Mouse (Mus musculus): Measurements from ENCODE around the gene Ganab.

Gene Ganab

DNA sequence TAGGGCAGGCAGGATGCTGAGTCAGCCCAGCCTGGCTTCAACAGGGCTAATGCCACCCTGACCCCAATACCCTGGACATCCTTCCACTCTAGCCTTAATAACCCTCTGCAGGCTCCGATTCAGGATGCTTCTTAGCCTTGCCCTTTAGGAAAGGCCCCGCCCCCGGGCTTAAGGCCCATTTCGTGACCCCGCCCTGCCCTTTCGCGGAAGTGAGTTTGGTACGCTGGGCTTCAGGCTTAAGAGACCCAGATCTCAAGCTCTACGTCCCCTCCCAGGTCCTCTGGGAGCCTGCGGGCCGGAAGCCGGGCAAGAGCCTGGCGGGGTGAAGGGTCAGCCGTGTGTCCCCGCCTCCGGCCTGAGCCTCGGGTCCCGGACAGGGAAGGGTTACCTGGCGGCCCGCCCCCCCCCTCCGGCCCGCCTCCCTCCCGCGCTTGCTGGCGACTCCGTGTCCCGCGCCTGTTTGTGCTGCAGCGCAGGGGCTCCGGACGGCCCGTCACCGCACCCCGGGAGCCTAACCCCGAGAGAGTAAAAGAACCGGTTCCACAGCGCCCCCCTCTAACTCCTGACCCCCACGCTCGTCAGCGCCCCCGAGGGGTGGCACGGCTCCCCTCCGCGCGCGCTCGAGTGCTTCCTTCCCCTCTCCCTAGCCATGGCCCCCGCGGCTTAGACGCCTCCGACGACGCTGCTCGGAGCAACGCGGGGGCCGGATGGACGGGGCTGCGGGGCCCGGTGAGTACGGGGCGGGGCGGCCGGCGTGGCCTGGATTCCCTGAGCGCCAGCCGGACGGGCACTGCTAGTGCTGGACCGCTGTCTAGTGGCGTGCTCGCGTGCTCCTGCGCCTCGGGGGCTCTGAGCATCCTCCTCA is 31.6 kb downstream of the Ganab start, which contains the start of the genes Rom1 and Eml3:
TSS of gene Rom1 (minus strand) at position 133 of the 865 bp plus-strand sequence.
TSS of gene Eml3 (plus strand) at position 329 of the 865 bp plus-strand sequence.
- DNase-seq (ENCODE audit: extremely low read depth, low read depth, low spot score), result no peak

DNA sequence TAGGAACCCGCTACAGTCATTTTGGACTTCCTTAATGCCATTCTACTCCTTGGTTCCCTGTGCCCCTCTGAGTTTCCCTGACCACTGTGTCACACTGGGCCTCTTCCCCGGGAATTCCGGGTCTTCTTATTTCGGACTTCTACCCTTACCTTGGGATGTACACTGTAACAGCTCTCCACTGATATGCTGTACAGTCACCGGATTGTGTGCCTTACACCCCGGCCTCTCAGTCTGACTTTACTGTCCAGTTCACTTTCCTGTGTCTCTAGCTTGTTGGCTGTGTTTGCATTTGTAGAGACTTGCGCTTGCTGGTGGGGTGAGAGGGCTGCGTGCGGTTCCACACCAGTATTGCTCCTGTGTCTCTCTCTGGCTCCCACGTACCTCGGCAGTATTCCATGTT is 32.2 kb downstream of the Ganab start:
- no peak for DNase-seq (ENCODE audit: extremely low read depth, low read depth, low spot score)

DNA sequence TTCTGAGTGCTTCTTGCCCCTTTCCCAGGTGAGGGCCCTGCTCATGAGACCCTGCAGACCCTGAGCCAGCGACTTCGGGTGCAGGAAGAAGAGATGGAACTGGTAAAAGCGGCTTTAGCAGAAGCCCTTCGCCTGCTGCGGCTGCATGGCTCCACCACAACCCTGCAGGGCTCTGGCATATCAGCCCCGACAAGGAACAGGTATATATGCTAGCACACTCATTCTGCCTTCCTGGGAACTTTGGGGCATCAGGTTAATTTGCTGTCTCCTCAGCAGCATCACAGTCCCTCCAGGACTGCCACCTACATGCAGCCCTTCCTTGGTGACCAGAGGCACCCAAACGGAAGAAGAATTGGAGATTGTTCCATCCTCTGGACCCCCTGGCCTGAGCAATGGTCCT is 32.9 kb downstream of the Ganab start:
- DNase-seq (ENCODE audit: extremely low read depth, low read depth, low spot score), result no peak

DNA sequence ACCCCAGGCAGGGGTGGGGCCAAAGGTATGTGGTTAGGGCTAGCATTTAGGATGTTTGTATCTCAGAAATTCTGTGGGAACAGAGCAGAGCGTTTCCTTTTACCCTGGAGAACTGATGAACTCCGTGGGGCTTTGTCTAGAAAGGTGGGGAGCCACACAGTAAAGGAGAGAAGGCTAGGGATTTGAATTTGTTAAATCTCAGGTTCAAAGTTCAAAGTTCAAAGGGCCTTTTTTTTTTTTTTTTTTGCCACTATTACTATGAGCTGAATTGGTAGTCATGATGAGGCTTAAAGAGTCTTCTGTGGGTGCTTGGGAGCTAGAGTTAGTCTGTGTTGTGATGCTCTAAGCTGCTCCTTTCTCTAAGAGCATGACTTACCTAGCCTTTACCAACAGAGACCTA is 38.9 kb downstream of the Ganab start:
- DNase-seq (ENCODE audit: extremely low read depth, low read depth, low spot score), result no peak

DNA sequence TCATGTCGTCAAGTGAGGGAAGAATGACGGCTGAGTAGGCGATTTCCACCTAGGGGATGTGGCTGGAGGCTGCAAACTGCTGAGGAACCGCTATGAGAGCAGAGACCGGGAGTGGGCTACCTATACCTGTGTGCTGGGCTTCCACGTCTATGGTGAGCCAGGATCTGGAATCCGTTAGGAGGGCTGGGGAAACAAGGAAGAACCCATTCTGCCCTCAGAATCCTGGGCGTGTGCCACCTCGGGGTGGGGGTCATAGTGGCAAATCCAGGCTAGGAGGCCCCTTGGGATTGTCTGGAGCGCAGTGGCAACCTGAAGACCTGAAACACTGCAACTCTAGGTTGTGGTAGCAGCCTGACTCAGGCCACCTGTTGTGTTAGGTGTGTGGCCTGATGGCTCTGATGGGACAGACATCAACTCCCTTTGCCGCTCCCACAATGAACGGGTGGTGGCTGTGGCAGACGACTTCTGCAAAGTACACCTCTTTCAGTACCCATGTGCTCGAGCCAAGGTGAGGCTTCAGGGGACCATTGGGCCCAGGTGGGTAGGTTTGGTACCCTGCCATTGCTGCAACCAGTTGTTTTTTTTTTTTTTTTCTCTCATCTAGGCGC is 42.8 kb downstream of the Ganab start:
- no peak for DNase-seq (ENCODE audit: extremely low read depth, low read depth, low spot score)

DNA sequence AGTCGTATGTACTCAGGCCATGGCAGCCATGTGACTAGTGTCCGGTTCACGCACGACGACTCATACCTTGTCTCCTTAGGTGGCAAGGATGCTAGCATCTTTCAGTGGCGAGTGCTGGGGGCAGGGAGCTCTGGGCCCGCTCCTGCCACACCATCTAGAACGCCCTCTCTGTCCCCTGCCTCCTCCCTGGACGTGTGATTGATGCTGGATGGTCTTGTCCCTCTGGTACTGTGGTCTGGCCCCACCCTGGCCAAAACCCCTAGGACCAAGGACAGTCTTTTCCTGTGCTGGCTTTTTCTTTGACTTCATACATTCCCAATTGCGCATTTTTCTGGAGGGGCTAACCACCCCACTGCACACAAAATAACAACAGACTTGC is 43.3 kb downstream of the Ganab start:
- no peak for DNase-seq (ENCODE audit: extremely low read depth, low read depth, low spot score)

DNA sequence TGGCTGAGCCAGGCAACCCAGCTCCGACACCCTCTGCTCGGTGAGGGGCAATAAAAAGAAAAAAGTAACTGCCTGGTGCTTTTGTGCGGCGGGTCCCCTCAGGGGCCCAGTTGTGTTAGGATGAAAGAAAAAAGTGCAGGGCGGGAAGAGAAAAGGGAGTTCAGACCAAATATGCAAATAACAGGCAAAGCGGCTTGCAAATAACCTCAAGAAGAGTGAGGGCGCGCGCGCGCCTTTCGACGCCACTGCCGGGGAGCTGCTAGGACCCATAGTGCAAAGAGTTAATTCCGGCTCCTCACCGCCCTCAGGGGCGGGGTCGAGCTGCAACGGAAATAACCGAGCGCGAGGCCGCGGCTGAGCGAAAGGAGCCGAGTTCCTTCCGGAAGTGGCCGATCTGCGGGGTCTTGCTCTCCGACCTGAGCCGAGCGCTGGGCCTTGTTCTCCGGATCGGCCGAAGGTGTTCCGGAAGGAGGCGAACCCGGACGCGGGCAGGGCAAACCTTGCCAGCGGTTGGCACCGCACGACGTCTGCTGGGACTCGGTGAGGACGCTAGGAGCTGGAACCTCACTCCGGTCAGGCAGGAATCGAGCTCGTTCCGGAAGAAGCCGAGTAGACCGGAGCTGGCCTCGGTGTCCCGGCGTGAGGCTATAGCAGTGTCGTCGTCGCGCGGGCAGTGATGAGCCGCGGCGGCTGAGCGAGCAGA is 43.8 kb downstream of the Ganab start, which contains the start of gene Mta2:
TSS of gene Mta2 (plus strand) at position 361 of the 703 bp plus-strand sequence.
- peak; percentile 57 for DNase-seq (ENCODE audit: extremely low read depth, low read depth, low spot score)

DNA sequence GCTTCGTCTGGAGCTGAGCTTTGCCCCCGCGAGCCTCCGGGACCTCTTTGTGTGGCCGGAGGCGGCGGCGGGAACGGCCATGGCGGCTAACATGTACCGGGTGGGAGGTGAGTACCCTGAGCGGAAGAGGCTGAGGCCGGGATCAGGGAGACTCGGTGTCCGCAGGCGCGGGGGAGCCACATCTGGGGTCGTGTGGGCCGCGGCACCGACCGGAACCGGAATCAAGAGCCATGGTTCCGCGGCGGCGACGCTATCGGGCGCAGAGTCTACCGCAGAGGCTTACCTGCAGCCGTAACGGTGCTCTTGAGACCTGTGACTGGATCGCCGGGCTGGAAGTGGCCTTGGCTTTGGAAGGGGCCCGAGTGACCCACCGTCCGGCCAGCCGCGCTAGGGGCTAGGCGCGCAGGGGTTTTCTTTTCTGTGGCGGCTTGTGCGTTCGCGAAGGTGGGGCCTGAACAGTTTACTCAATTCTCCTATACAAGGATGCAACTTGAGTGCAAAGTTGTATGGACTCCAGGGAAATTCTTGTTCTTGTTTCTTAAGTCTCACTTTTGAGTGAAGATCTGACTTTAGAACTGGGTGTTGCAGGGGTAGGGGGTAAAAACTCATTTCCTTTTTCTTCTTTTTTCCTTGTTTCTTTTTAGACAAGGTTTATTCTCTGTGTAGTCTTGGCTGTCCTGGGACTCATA is 44.5 kb downstream of the Ganab start:
- DNase-seq (ENCODE audit: extremely low read depth, low read depth, low spot score), result no peak

DNA sequence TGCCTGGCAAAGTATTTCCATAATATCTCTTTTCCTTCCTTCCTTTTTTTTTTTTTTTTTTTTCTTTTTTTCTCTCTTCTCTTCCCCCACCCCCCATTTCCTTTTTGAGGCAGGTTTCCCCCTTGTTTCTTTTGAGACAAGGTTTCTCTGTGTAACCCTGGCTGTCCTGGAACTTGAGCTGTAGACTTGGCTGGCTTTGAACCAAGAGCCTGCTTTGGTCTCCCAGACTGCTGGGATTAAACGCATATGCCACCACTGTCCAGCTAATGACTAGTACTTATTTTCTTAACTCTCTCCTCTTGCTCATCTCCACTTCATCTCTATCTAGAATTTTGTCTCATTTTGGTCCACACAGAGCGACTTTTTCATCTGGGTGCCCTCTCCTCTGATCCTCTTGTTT is 45.2 kb downstream of the Ganab start:
- DNase-seq (ENCODE audit: extremely low read depth, low read depth, low spot score), result no peak

DNA sequence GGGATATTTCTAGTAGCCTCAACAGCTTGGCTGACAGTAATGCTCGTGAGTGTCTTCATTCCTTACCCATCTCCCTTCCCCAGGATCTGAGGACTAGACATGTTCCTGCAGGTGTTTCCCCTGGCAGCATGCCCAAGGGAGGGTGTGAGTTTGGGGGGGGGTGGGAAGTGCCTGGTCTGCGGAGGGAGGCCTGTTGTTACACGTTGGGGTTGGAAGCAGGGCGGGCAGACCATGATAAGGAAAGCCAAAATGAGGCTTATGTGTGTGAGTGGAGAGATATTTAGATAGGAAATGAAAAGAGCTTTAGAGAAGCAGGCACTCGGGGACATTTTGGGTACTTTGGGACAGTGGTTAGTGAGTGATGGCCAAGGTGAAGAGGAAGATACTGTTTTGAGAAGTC is 46.2 kb downstream of the Ganab start:
- peak; percentile 61 for DNase-seq (ENCODE audit: extremely low read depth, low read depth, low spot score)

DNA sequence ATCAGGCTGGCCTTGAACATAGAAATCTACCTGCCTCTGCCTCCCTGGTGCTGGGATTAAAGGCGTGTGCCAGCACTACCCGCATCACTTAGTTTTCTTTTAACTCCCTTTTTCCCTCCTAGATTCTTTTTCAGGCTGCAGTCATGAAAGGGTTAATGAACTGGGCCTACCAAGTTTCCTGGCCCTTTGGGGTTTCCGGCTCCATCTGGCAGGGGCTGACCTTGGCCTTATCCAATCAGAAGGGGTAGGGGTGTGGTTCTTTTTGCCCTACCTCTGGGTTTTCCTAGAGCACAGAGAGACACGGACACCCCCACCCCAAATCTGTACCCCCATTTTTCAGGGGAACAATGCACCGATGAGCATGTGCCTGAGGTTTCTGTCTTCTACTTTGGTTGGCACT is 46.9 kb downstream of the Ganab start:
- no peak for DNase-seq (ENCODE audit: extremely low read depth, low read depth, low spot score)

DNA sequence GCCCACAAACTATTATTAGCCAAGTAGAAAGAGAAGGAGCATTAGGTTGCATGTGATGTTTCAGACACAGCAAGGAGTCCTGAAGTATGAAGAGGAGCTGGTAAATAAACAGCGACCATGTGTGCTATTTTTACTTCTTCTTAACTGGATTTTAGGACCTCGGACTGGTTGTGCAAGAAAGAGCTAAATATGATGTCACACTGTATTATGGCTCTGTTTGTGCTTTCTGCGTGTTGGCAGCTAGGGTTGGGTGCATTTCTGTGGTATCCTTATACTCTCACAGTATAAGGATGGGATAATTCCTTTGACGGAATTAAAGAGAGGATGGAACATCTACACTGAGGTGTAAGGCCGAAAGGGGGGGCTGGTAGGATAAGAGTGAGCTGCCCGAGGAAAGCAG is 47.4 kb downstream of the Ganab start:
- DNase-seq (ENCODE audit: extremely low read depth, low read depth, low spot score), result no peak

DNA sequence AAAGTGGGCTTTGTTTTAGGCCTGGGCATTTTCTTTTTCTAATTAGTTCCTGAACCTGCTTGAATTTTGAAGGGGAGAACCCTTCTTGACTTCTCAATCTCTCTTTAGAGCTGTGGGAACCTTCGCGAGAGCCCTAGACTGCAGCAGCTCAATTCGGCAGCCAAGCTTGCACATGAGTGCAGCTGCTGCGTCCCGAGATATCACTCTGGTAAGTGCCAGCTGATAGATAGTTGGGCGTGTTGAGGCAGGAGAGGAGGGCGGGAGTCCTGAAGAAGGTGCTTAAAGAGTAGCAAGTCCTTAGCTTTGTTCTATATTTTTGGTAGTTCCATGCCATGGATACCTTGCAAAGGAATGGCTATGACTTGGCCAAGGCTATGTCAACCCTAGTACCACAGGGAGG is 49.1 kb downstream of the Ganab start:
- DNase-seq (ENCODE audit: extremely low read depth, low read depth, low spot score), result no peak

DNA sequence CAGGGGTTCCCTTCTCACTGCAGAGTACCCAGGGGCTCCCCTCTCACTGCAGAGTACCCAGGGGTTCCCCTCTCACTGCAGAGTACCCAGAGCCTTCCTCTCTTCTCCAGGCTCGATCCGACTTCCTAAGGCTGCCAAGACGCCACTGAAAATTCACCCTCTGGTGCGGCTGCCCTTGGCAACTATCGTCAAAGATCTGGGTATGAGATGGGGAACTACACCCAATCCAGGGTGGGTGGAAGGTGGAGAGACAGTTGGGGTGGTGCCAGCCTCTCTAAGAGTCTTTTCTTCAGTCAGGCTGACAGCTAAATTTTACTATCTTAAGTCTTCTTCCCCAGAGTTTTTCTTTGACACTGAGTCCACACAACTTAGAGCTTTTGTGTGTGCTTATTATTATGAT is 52.3 kb downstream of the Ganab start:
- DNase-seq (ENCODE audit: extremely low read depth, low read depth, low spot score), result no peak

DNA sequence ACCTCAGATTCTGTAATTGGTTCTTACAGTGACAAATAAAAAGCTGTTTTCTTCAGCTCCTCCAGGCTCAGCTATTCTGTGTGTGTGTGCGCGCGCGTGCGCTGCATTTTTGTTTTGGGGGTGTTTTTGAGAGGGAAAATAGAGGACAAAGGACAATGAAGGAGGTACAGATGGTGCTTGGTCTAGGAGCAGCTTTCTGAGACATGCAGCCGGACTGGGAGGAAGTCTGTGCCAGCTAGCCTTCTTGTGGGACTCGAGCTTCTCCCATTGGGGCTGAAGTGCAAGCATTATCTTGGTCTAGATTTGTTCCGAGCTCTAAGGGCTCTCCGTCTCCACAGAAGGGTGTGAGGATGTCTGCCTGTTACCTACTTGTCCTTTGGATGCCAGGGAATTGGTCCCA is 54.4 kb downstream of the Ganab start:
- DNase-seq (ENCODE audit: extremely low read depth, low read depth, low spot score), result no peak

DNA sequence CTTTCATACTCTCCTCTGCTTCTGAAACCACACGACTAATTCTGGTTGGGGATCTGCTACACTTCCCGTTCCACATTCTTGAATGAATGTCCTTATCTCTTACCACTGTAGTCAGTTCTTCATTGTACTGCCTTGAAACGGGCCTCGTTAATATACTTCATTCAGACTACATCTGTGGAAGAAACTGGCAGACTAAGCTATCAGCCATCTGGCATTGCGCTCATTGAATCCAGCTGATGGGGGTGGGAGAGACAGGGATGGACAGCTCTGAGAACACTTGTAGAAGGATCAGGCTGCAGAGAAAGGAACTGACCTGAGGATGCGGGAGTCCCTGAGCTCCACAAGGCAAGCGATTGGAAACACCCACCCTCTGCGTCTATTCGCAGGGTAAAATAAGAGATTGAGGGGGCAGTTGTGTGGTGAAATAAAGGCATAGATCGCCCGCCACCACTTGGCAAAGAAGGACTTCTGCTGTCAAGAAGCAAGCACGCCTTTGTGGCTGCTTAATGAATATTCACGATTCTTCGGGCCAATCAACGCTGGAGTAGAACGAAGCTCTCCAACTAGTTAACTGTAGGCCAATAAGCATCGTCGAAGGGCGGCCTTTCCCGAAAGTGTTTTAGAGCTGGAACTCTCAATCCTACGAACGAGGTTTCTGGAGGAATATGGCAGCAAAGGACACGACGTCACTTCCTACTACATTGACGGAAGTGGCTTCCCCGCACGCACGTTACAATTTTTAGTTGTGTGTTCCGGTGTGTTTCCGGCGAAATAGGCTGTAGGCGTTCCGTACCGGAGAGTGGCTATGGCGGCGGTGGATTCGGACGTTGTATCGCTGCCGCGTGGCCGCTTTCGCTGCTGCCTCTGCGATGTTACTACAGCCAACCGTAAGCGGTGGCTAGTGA is 55.5 kb downstream of the Ganab start, which contains the start of gene Tut1:
TSS of gene Tut1 (plus strand) at position 713 of the 905 bp plus-strand sequence.
- DNase-seq (ENCODE audit: extremely low read depth, low read depth, low spot score), result peak; percentile 93

DNA sequence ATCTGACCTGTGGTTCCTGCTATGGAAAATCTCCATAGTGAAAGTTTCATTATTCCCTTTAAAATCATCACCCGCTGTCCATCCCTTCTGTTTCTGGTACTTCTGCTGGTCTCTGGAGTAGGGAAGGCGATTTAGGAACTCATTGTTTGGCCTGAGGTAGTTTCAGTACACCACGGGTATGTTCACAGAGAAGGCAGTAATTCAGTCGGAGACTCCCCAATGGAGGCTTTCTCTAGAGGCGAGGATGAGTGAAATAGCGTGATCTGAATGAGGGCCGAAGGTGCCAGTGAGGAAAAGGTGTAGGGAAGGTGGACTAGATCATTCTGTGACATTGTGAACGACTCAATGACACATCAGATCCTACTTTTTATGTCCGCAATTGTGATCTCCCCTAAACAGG is 56.3 kb downstream of the Ganab start:
- no peak for DNase-seq (ENCODE audit: extremely low read depth, low read depth, low spot score)

DNA sequence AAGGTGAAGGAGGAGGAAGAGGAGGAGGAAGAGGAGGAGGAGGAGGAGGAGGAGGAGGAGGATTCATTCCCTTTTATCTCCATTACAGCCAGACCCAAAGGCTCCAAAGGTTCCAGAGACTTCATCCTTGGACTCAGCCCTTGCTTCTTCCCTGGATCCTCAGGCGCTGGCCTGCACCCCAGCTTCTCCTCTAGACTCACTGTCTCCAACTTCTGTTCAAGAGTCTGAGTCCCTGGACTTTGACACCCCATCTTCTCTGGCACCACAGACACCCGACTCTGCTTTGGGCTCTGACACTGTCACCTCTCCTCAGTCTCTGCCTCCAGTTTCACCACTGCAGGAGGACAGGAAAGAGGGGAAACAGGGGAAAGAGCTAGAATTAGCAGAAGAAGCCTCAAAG is 64.4 kb downstream of the Ganab start:
- DNase-seq (ENCODE audit: extremely low read depth, low read depth, low spot score), result no peak

DNA sequence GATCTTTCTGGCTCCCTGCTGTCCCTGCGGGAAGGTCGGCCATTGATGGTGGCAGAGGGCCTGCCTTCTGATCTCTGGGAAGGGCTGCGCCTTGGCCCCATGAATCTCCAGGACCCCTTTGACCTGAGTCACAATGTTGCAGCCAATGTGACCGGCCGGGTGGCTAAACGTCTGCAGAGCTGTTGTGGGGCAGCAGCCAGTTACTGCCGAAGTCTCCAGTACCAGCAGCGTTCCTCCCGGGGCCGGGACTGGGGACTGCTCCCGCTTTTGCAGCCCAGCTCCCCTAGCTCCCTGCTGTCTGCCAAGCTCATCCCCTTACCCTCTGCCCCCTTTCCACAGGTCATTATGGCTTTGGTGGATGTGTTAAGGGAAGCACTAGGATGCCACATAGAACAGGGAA is 67.2 kb downstream of the Ganab start:
- no peak for DNase-seq (ENCODE audit: extremely low read depth, low read depth, low spot score)

DNA sequence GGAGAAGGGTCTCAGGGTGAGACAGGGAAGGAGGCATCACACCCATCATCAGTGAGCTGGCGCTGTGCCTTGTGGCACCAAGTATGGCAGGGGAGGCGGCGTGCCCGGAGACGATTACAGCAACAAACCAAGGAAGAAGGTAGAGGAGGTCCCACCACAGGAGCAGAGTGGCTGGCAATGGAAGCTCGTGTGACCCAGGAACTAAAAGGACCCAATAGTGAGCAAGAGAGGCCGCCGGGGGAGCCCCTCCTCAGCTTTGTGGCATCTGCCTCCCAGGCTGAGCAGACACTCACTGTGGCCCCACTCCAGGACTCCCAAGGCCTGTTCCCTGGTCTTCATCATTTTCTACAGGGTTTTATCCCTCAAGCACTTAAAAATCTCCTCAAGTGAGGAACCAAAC is 67.9 kb downstream of the Ganab start:
- DNase-seq (ENCODE audit: extremely low read depth, low read depth, low spot score), result no peak
